Mouse (Mus musculus): ENCODE measurements around the gene D17H6S53E. TPM values are rescaled to one million over a fixed set of nuclear protein-coding genes. Genes with fewer than 3 reads are reported as not detected.
A peak's percentile ranks its signal among the peaks of the same experiment; 100 is the strongest.

The D17H6S53E gene
- polyA plus RNA-seq, 1 experiment from 2014 or later: 2.5 TPM

GRCm38 (mm10) chr17:35088151-35088550, 38.0 kb upstream of the D17H6S53E start:
- Histone ChIP-seq H3K4me1 (replicated peaks) (peaks cover 48% of the 10 kb centered on the region), H3K36me3 (replicated peaks) (peaks cover 26% of the 10 kb centered on the region), H3K27ac (replicated peaks) (no peak overlapping the region), H3K4me2 (no peak overlapping the region), H3K4me3 (replicated peaks) (no peak overlapping the region), H3K27me3 (no peaks in the 10 kb centered on the region), H3K9ac (no peak overlapping the region), H3K9me3 (replicated peaks) (no peaks in the 10 kb centered on the region)
- no peak for ATAC-seq (ENCODE audit: insufficient read depth)
- 34% methylated on average over 2 of the region's 2 CpGs for WGBS (ENCODE audit: insufficient replicate concordance)

GRCm38 (mm10) chr17:35088825-35089644, 37.1 kb upstream of the D17H6S53E start, which contains the start of gene Abhd16a:
TSS of gene Abhd16a (plus strand) at chr17:35089263.
- 2% methylated on average over 67 of the region's 67 CpGs for WGBS (ENCODE audit: insufficient replicate concordance)

DNA sequence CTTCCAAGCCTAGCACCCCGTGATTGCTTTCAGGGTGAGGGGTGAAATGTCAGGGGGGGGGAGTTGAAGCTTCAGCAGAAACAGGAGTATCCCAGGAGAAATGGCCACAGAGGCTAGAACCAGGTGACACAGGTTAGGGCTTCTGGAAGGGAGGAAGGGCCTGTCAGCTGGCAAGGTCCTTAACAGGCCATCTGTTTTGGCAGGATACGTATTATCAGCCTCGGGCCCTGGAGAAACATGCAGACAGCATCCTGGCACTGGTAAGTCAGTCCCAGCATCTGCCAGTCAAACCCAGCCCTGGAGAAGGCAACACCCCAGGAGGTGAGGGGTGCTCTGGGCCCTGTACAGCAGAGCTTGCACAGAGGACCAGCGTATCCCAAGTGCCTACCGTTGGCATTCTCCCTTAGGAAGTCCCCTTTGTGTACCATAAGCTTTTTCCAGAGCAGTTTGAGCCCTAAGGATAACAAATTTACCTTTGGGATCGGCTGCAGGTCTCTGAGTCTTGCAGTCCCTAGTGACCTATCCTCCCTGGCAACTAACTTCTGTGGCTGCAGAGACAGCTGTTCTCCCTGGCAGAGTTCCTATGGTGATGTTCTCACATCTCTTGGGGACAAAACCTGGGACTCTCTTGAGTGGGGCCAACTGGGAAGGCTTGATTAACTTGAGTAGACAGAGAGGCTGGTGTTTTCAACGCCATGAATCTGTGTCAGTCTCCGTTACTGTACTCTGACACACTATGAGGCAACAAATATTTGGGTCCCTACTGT, 35.8 kb upstream of the D17H6S53E start:
- Histone ChIP-seq H3K36me3 (replicated peaks) (peaks cover 48% of the 10 kb centered on the region), H3K27me3 (no peaks in the 10 kb centered on the region), H3K4me1 (replicated peaks) (peaks cover 45% of the 10 kb centered on the region), H3K9me3 (replicated peaks) (no peaks in the 10 kb centered on the region), H3K4me3 (replicated peaks) (peak overlapping the region; percentile 79), H3K27ac (replicated peaks) (peak overlapping the region; percentile 97), H3K9ac (peak overlapping the region; percentile 92), H3K4me2 (peak overlapping the region; percentile 83)
- 54% methylated on average over 8 of the region's 8 CpGs for WGBS (ENCODE audit: insufficient replicate concordance)
- peak; percentile 43 for ATAC-seq (ENCODE audit: insufficient read depth)

More at GRCm38 (mm10) chr17:35088825-35089644, 37.1 kb upstream of the D17H6S53E start, which contains the start of gene Abhd16a:
- peak within 1 kb of the TSS; percentile 79 for H3K4me3 ChIP-seq (replicated peaks)
- H3K4me1 ChIP-seq (replicated peaks): peaks cover 48% of the 10 kb centered on the region
- H3K4me2 ChIP-seq: peak within 1 kb of the TSS; percentile 83
- H3K9me3 ChIP-seq (replicated peaks): no peaks in the 10 kb centered on the region
- peak within 1 kb of the TSS; percentile 97 for H3K27ac ChIP-seq (replicated peaks)
- peak within 1 kb of the TSS; percentile 92 for H3K9ac ChIP-seq
- peaks cover 35% of the 10 kb centered on the region for H3K36me3 ChIP-seq (replicated peaks)
- H3K27me3 ChIP-seq: no peaks in the 10 kb centered on the region
- ATAC-seq (ENCODE audit: insufficient read depth): peak; percentile 97

DNA sequence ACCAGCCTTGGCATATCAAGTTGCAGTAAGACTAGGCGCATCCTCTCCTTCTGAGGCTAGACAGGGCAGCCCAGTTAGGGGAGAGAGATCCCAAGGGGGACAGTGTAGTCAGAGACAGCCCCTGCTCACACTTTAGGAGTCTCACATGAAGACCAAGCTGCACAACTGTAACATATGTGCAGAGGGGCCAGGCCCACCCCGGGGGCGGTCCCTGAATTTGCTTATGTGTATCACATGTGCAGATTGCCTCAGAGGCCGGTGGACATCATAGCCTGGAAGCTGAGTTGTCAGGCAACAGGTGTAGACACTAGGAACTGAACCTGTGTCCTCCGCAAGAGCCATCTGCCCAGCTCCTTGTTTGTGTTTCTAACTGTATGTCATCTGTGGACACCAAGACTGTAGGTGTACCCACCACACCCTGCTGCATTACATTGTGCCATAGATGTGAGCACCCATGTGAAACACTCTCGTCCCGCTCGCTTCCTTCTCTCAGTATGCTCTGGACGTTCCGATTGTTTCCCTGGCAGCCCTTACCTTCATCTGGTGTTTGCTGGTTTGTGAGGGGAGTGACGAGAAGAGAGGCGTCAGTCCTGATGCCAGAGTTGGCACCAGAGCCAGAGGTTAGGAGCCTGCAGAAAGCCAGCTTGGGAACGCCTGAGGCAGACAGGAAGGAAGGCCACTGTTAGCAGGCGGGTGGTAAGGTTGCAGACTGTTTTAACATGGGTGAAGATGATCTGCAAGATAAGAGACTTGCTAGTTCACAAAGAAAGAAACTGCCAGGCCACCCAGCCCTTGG, 33.6 kb upstream of the D17H6S53E start:
- no peak for ATAC-seq (ENCODE audit: insufficient read depth)
- 82% methylated on average over 14 of the region's 14 CpGs for WGBS (ENCODE audit: insufficient replicate concordance)
- H3K27me3 ChIP-seq: no peaks in the 10 kb centered on the region
- no peaks in the 10 kb centered on the region for H3K9me3 ChIP-seq (replicated peaks)
- no peak overlapping the region for H3K9ac ChIP-seq
- H3K27ac ChIP-seq (replicated peaks): no peak overlapping the region
- H3K4me2 ChIP-seq: no peak overlapping the region
- no peak overlapping the region for H3K4me3 ChIP-seq (replicated peaks)
- peaks cover 40% of the 10 kb centered on the region for H3K4me1 ChIP-seq (replicated peaks)
- H3K36me3 ChIP-seq (replicated peaks): peaks cover 70% of the 10 kb centered on the region

- ATAC-seq (ENCODE audit: insufficient read depth): no peak
These were observed 31.5 kb upstream of the D17H6S53E start for GRCm38 (mm10) chr17:35094475-35095365.

DNA sequence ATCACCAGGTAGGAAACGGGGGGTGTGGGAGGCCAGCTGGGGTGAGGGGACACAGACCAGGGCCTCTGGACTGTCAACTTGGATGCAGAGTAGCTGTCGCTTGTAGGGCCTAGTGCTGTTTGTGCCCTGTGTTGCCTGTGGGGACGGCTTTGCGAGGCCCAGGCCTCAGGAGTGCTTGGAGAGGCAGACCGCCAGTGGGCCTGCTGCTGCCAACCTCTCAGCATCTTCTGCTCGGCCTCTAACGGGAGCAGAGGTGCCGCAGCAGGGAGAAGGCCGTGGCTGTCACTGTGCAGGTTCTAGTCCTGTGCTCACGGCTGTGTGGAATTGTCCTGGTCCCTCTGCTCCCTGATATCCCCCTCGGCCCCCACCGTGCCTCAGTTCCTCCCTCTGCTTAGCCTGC, 29.6 kb upstream of the D17H6S53E start:
- Histone ChIP-seq H3K27ac (replicated peaks) (no peak overlapping the region), H3K9ac (no peak overlapping the region), H3K4me2 (no peak overlapping the region), H3K9me3 (replicated peaks) (no peaks in the 10 kb centered on the region), H3K27me3 (no peaks in the 10 kb centered on the region), H3K36me3 (replicated peaks) (peaks cover 98% of the 10 kb centered on the region), H3K4me3 (replicated peaks) (no peak overlapping the region), H3K4me1 (replicated peaks) (peaks cover 23% of the 10 kb centered on the region)
- 87% methylated on average over 12 of the region's 12 CpGs for WGBS (ENCODE audit: insufficient replicate concordance)
- no peak for ATAC-seq (ENCODE audit: insufficient read depth)

More at GRCm38 (mm10) chr17:35094475-35095365, 31.5 kb upstream of the D17H6S53E start:
- H3K4me1 ChIP-seq (replicated peaks): peaks cover 31% of the 10 kb centered on the region
- peaks cover 91% of the 10 kb centered on the region for H3K36me3 ChIP-seq (replicated peaks)
- no peaks in the 10 kb centered on the region for H3K9me3 ChIP-seq (replicated peaks)
- H3K27me3 ChIP-seq: no peaks in the 10 kb centered on the region
- WGBS (ENCODE audit: insufficient replicate concordance): 74% methylated on average over 15 of the region's 15 CpGs
- H3K4me2 ChIP-seq: no peak overlapping the region
- no peak overlapping the region for H3K9ac ChIP-seq
- no peak overlapping the region for H3K27ac ChIP-seq (replicated peaks)
- no peak overlapping the region for H3K4me3 ChIP-seq (replicated peaks)

- Histone ChIP-seq H3K27me3 (no peaks in the 10 kb centered on the region), H3K36me3 (replicated peaks) (peaks cover 99% of the 10 kb centered on the region), H3K27ac (replicated peaks) (no peak overlapping the region), H3K4me1 (replicated peaks) (peaks cover 26% of the 10 kb centered on the region), H3K4me3 (replicated peaks) (no peak overlapping the region), H3K9me3 (replicated peaks) (no peaks in the 10 kb centered on the region), H3K4me2 (no peak overlapping the region), H3K9ac (no peak overlapping the region)
- ATAC-seq (ENCODE audit: insufficient read depth): no peak
- WGBS (ENCODE audit: insufficient replicate concordance): 82% methylated on average over 12 of the region's 12 CpGs
These were observed 29.0 kb upstream of the D17H6S53E start for GRCm38 (mm10) chr17:35097164-35097655.

GRCm38 (mm10) chr17:35100196-35100765, 25.9 kb upstream of the D17H6S53E start:
- H3K9me3 ChIP-seq (replicated peaks): no peaks in the 10 kb centered on the region
- H3K27me3 ChIP-seq: no peaks in the 10 kb centered on the region
- no peak overlapping the region for H3K9ac ChIP-seq
- H3K4me1 ChIP-seq (replicated peaks): peaks cover 46% of the 10 kb centered on the region
- WGBS (ENCODE audit: insufficient replicate concordance): 71% methylated on average over 10 of the region's 10 CpGs
- no peak for ATAC-seq (ENCODE audit: insufficient read depth)
- no peak overlapping the region for H3K4me2 ChIP-seq
- no peak overlapping the region for H3K27ac ChIP-seq (replicated peaks)
- H3K4me3 ChIP-seq (replicated peaks): no peak overlapping the region
- peaks cover 81% of the 10 kb centered on the region for H3K36me3 ChIP-seq (replicated peaks)

DNA sequence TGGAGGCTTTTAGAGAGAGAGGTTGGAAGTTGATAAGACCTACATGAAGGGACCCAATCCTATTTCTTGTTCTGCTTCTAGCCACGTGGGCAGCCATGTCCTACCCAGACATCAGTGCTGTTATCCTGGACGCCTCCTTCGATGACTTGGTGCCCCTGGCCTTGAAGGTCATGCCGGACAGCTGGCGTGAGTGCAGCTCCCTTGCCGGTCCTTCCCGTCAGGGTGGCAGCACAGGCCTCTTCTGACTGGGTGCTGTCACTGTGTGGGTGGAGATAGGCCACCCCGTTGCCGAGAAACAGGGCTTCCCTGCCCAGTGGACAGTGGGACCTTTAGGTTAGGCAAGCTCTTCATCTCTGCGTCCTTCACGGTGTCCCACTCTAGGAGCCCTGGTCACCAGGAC, 25.0 kb upstream of the D17H6S53E start:
- Histone ChIP-seq H3K36me3 (replicated peaks) (peaks cover 73% of the 10 kb centered on the region), H3K4me2 (no peak overlapping the region), H3K9me3 (replicated peaks) (no peaks in the 10 kb centered on the region), H3K9ac (no peak overlapping the region), H3K27me3 (no peaks in the 10 kb centered on the region), H3K4me3 (replicated peaks) (no peak overlapping the region), H3K4me1 (replicated peaks) (peaks cover 55% of the 10 kb centered on the region), H3K27ac (replicated peaks) (no peak overlapping the region)
- 86% methylated on average over 11 of the region's 11 CpGs for WGBS (ENCODE audit: insufficient replicate concordance)
- no peak for ATAC-seq (ENCODE audit: insufficient read depth)

DNA sequence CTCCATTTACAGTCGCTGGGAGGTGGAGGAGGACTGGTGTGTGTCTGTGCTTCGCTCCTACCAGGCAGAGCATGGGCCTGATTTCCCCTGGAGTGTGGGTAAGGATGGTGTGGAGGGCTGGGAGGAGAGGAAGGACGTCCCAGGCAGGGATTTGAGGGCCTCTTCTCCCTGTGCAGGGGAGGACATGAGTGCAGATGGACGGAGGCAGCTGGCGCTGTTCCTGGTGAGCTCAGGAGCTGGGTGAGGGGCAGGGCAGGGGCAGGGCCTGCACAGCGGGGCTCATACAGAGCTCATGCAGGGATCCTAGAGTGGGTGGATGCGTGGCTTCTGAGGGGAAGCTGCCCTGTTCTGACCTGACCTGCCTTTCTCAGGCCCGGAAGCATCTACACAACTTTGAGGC, 23.9 kb upstream of the D17H6S53E start:
- no peak for ATAC-seq (ENCODE audit: insufficient read depth)
- H3K9me3 ChIP-seq (replicated peaks): no peaks in the 10 kb centered on the region
- WGBS (ENCODE audit: insufficient replicate concordance): 79% methylated on average over 8 of the region's 8 CpGs

More for the DNA sequence above, 23.9 kb upstream of the D17H6S53E start:
- H3K27ac ChIP-seq (replicated peaks): peak overlapping the region; percentile 87; the same call in 1 of the 2 replicates
- H3K36me3 ChIP-seq (replicated peaks): peaks cover 61% of the 10 kb centered on the region
- H3K9ac ChIP-seq: no peak overlapping the region
- H3K4me1 ChIP-seq (replicated peaks): peaks cover 57% of the 10 kb centered on the region
- H3K27me3 ChIP-seq: no peaks in the 10 kb centered on the region
- no peak overlapping the region for H3K4me3 ChIP-seq (replicated peaks)
- H3K4me2 ChIP-seq: no peak overlapping the region

All from liver, embryonic 15.5 days (tissue).